Mouse (Mus musculus) activated CD4-positive, CD25-positive, alpha-beta regulatory T cell (primary cell): Measurements from ENCODE around the gene Cnga3. TPM values are rescaled to one million over a fixed set of nuclear protein-coding genes. Genes with fewer than 3 reads are reported as not detected.

Experiments
- polyA plus RNA-seq, 2 experiments: library from polyadenylated mRNA; unstranded; fragments of 100-300 nt; shearing (Covaris generic); gene quantifications; one replicate each; pipeline ENCODE4 v1.2.1; 2017

Gene Cnga3
- polyA plus RNA-seq = under 1 TPM in 1 of 2 experiments, not detected in 1; 0.05 TPM

GRCm38 (mm10) chr1:37214144-37214543 is at the start of gene Cnga3:
TSS of gene Cnga3 (plus strand) at chr1:37214434.

GRCm38 (mm10) chr1:37299540-37300491 is 85.6 kb downstream of the Cnga3 start, which contains the start of gene Inpp4a:
TSS of gene Inpp4a (plus strand) at chr1:37299865.

Other genes starting within 250 kb of the Cnga3 start
- 1 to 10 TPM in 1 of 2 experiments, under 1 TPM in 1; 0.85 to 1.9 TPM for gene Vwa3b, start 187.8 kb upstream of the Cnga3 start, polyA plus RNA-seq
- 10 to 100 TPM; 13.8 to 17.0 TPM for gene Inpp4a, start 85.4 kb downstream of the Cnga3 start, polyA plus RNA-seq
- gene Coa5, start 215.7 kb downstream of the Cnga3 start, polyA plus RNA-seq = 10 to 100 TPM; 75.9 to 82.5 TPM
- gene Unc50, start 215.7 kb downstream of the Cnga3 start, polyA plus RNA-seq = 100 to 1,000 TPM in 1 of 2 experiments, 10 to 100 TPM in 1; 91.8 to 126 TPM